Mouse (Mus musculus): ENCODE data around the gene Son.

Gene Son

DNA sequence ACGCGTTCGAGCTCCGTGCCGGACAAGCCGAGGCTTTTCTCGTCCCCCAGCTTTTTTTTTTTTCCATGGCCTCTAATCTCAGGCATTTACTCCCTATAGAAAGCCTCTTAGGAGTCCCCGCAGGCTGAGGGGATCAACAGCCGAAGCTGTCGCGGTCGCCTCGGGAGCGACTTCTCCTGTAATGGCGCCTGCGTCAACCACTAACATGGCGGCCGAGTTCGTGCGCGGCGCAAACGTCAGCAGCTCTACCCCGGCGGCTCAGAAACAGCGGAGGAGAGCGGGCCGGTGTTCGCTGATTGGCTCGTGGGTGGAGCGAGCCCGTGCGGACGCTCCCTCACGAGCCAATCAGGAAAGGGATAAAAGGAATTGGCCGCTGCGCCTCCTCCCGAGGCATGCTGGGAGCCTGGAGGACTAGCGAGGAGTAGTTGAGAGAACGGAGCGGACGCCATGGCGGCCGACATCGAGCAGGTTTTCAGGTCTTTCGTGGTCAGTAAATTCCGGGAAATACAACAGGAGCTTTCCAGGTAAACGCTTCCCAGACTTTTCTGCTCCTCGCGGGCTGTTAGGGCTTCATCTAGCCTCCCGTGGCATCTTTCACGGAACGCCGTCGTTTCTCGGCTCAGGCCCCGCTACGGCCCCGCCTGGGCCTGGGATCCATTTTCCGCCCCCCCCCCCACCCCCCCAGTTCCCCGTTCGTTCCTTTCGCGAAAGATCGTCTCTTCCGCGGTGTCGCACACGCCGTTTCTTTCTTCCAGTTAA, at the start of gene Son:
Gene Son, plus strand, starts transcription at position 46 of the 759 bp plus-strand sequence.
- DNase-seq = peak; percentile 98

- DNase-seq = peak; percentile 99
These were observed 49.7 kb upstream of the Son start, which contains the start of gene Tmem50b for GRCm38 (mm10) chr16:91597672-91598010. Gene Tmem50b, minus strand, starts transcription at chr16:91597800.

GRCm38 (mm10) chr16:91599242-91599641, 48.1 kb upstream of the Son start:
- DNase-seq = no peak

GRCm38 (mm10) chr16:91601081-91601480, 46.2 kb upstream of the Son start:
- DNase-seq = no peak

GRCm38 (mm10) chr16:91601693-91602092, 45.6 kb upstream of the Son start:
- DNase-seq = no peak

DNA sequence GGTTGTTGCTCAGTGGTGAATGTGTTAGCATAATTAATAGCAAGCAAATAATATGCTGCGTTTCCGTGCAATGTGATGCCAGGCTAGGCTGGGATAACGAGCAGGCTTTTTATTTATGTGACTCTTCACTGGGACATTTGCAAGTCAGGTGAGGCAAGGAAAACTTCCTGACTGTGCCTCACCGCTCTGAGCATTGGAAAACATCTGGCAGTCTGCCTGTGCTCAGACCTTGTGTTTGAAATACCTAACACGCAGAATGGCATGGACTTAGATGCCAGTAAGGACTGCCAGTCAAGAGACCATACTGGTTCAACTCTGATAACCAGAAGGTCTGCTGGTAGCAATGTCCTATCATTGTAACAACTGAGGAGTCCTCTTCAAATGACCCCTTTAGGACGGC, 42.1 kb upstream of the Son start:
- DNase-seq = no peak

DNA sequence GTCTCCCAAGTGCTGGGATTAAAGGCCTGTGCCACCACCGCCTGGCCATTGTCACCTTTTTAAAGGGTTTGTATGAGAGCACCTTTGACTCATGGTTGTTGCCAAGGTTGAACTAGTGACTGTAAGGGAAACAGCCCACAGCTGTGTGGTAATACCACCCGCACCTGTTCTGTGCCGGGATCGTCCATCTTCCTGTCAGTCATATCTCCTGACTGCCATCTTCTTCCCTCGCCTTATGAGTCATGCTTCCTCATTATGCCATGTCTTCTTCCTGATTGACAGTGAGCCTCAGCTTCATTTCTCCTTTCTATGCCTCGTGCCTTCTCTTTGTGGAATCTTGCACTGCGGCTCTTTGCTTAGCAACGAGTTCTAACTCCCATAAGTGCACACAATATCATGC, 40.3 kb upstream of the Son start:
- DNase-seq = no peak

GRCm38 (mm10) chr16:91609501-91610245, 37.6 kb upstream of the Son start:
- DNase-seq = no peak

GRCm38 (mm10) chr16:91611248-91611647, 36.1 kb upstream of the Son start:
- DNase-seq = no peak

DNA sequence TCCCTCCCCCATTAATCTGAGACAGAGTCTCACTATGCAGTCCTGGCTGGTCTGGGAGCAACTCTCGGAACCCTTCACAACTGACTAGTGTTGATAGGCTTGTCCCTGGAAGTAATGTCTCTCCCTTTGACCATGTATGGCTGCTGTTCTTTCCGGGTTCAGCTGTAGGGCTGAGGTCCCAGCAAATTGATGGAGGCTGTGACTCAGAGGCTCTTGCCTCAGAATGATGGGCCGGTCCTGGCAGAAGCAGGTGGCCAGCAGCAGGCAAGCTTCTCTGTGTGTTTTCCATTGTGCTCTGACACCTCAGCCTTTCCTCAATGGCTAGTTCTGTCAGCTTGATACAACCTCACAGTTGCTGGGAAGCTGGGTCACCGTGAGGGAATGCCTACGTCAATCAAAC, 34.8 kb upstream of the Son start:
- no peak for DNase-seq

GRCm38 (mm10) chr16:91614552-91614951, 32.8 kb upstream of the Son start:
- DNase-seq = no peak

- DNase-seq = peak; percentile 89
These were observed 28.5 kb upstream of the Son start, which contains the start of gene Dnajc28 for GRCm38 (mm10) chr16:91618511-91619501. Gene Dnajc28, minus strand, starts transcription at chr16:91619026.

- DNase-seq = peak; percentile 37
These were observed 27.1 kb upstream of the Son start for GRCm38 (mm10) chr16:91620185-91620584.

DNA sequence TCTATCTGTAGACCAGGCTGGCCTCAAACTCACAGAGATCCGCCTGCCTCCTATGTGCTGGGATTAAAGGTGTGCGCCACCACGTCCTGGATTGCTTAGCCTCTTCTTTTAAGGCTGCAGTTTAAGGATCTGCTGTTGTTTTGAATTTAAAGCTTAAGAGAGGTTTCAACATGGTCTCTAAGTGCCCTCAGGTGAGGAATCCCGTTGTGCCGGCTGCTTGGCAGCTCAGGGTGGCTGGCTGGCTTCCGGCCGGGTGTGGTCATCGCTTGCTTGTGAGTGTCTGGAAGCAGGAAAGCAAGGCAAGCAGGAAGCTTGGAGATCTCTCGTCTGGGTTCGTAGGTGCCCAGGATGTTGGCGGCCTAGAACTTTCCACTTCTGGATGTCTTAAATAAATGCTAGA, 26.3 kb upstream of the Son start:
- DNase-seq = no peak

- DNase-seq = no peak
These were observed 24.2 kb upstream of the Son start for GRCm38 (mm10) chr16:91623074-91623473.

DNA sequence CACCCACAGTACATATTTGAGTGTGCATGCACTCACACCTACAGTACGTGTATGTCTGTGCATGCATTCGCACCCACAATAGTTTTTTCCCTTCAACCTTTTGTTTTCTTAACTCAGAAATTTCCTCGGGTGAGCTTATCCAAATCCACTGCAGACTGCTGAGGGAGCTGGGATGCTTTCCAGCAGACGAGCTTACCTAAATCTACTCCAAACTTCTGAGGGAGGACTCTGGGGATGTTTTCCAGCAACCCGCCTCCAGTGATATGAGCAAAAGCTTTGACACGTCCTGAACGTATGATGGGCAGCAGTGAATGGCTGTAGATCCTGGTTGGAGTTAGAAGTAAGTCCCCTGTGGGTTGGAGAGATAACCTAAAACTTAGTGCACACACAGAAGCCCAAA, 19.5 kb upstream of the Son start:
- no peak for DNase-seq

GRCm38 (mm10) chr16:91628673-91629072, 18.6 kb upstream of the Son start:
- no peak for DNase-seq

- no peak for DNase-seq
These were observed 17.6 kb upstream of the Son start for GRCm38 (mm10) chr16:91629749-91630148.

GRCm38 (mm10) chr16:91630584-91630983, 16.7 kb upstream of the Son start:
- no peak for DNase-seq

DNA sequence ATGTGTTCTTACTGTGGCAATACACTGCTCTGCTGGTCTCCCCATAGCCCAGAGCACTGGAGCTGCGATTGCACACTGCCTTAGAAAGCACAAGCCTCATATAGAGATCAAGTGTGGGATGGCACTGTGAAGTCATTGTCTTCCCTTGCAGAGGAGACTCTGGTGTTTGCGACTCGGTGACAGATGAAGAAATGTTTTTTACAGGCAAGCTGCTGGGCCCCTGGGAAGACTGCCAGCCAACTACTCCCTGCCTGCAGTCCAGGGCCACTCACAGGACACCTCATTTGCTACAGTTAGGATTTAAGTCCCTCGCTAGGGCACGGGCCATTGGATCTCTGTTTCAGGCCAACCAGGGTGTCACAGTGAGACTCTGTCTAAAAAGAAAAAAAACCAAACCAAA, 14.9 kb upstream of the Son start:
- DNase-seq = no peak

DNA sequence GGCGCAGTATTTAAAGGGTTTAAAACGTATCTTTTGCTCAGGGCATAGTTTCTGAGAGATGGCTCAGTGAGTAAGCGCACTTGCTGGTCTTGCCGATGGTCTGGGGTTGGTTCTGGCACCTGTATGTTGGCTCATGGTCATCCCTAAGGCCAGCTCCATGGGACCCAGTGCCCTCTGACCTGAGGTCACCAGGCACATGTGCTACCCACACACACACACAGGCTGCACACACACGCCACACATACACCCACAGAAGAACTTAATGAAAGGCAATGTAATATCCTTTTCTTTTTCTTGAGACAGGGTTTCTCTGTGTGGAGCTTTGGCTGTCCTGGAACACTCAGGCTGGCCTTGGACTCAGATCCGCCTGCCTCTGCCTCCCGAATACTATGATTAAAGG, 14.4 kb upstream of the Son start:
- no peak for DNase-seq

DNA sequence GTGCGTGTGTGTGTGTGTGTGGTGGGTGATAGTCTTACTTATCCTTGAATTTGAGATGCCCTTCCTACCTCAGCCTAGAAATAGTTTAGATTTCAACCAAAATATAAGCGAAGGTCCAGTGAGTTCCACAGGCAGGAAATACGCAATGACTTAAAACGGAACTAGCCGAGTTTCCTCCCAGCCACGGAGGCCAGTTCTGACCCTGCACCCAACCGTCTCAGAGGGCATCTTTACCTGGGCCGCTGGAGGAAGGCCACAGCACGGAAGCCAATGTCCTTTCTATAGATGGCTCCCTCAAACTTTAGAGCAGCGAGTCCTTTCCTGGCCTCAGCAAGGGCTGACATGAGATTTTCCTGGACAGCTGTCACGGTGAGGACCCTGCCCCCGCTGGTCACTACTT, 13.7 kb upstream of the Son start:
- no peak for DNase-seq

- DNase-seq = no peak
These were observed 8.1 kb upstream of the Son start for GRCm38 (mm10) chr16:91639161-91639560.
